Mouse (Mus musculus) right cerebral cortex, postnatal 4 days (tissue): ENCODE data around the gene Tmem39b.

Source experiments
- DNase-seq: peaks from one replicate; pipeline ENCODE4 v3.0.0-alpha.2; 2022

Tmem39b gene

DNA sequence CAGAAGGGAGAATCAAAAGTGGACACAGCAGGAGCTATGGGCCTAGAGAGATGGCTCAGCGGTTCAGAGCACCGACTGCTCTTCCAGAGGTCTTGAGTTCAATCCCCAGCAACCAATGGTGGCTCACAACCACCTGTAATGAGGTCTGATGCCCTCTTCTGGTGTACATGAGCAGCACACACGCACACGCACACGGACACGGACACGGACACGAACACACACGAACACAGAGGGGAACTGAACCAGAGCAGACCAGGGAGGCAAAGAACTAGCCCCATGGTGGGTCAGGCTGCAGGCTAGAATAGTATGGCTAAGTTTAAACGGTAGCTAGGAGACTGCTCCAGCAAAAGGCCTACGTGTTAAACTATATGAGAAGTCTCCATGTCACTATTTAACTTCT is 14.8 kb downstream of the Tmem39b start:
- no peak for DNase-seq

- no peak for DNase-seq
Measured at GRCm38 (mm10) chr4:129672878-129673449, 23.7 kb downstream of the Tmem39b start.

GRCm38 (mm10) chr4:129672083-129672877 is 24.4 kb downstream of the Tmem39b start, which contains the start of gene Kpna6:
Kpna6 (minus strand) TSS chr4:129672767.
- DNase-seq = peak; percentile 85

GRCm38 (mm10) chr4:129671491-129672082 is 25.1 kb downstream of the Tmem39b start:
- DNase-seq = peak; percentile 20

GRCm38 (mm10) chr4:129662255-129662813 is 34.3 kb downstream of the Tmem39b start:
- no peak for DNase-seq

- DNase-seq = no peak
Measured at GRCm38 (mm10) chr4:129661584-129661983, 35.1 kb downstream of the Tmem39b start.

DNA sequence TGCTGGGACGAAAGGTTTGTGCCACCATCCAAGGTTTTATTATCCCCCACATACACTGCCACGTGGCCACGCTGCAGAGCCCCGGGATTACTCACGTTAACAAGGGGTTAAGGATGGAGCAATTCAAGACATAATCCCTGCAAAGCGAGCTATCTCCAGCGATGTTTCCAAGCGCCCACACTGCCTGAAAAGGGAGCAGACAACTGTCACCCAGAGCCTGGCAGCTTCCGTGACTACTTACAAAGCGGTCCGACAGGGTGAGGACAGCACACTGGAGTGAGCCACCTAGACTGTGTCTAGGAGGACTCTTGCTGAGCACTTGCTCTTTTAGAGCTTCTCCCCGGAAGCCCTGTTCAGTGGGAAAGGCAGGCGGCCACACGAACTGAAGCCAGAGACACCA is 41.9 kb downstream of the Tmem39b start:
- DNase-seq = no peak

- DNase-seq = no peak
Measured at GRCm38 (mm10) chr4:129650359-129650758, 46.3 kb downstream of the Tmem39b start.

DNA sequence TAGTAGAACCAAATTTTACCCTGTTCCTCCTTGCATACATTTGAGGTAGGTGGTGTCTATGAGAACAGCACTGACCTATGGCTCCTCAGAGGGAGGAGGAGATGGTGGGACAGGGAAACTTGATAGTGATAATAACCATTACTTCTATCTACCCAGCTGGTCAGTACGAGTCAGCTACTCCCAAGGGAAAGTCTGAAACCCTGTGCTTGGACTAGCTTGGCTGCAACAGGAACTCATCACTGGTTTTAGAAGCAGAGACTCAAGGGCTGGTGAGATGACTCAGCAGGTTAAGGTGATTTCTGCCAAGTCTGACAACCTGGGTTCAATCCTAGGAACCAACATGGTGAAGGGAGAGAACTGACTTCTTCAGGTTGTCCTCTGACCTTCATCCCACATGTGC is 48.0 kb downstream of the Tmem39b start:
- DNase-seq = no peak

- DNase-seq = no peak
Measured at GRCm38 (mm10) chr4:129645204-129645603, 51.4 kb downstream of the Tmem39b start.

GRCm38 (mm10) chr4:129641756-129642155 is 54.9 kb downstream of the Tmem39b start:
- no peak for DNase-seq

DNA sequence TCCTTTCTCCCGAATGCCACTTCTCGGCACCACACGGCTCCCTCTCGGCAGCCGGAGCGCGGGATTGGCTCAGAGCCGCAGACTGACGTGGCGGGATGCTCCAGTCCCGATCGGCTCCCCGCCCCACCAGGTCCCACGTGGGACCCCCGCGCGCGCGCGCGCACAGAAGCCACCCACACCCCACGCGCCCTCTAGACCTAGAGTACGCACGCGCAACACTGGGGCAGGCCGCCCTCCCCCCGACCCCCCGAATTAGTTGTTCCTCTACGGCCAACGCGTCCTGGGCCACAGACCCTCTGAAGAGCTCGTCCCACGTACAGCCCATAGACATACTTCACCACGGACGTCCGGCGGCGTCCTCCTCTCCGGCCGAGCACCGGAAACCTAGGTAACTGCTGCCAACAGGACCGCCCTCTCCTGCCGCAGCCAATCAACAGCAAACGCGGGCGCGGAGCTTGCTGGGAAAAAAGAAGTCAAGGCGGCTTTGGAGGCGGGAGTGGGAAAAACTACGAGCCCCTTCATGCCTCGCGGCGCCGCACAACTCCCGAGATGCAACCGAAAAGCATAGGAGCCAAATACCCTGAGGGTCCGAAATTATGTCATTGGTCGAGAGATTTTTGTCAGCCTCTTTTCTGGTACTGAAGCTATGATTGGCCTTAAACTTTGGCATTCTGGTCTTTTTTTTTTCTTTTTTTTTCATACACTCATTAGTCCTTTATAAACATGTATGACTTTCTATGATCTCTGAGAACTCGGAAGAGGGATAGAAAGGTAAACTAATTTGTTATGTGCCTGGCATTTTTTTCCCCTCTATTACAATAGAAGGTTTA is 55.8 kb downstream of the Tmem39b start, which contains the start of gene Txlna:
Txlna (minus strand) TSS at position 428 of the 830 bp plus-strand sequence.
- DNase-seq = peak; percentile 99

DNA sequence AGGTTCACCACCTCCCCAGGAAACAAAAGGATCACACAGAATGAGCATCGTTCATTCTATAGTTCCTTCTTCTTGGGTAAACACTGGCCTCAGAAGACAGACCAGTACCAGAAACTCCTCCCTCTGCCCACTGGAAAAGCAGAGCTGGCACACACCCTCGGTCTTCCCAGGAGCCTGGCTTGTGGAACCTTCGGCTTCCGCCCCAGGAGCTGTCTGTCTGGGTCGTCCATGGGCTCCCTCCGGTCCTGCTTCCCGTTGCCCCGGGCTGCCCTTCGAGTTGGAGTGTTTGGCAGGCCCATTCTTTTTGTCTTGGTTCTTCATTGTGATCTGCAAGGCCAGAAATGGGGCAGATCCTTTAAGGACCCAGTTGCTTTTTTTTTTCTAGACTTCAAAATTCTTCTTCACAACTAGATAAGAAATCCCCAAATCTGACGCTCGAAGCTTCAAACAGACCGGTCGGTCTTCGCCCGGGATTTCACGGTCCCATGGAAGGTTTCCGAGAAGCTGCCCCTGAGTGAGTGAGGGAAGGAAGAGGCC is 56.5 kb downstream of the Tmem39b start:
- no peak for DNase-seq

DNA sequence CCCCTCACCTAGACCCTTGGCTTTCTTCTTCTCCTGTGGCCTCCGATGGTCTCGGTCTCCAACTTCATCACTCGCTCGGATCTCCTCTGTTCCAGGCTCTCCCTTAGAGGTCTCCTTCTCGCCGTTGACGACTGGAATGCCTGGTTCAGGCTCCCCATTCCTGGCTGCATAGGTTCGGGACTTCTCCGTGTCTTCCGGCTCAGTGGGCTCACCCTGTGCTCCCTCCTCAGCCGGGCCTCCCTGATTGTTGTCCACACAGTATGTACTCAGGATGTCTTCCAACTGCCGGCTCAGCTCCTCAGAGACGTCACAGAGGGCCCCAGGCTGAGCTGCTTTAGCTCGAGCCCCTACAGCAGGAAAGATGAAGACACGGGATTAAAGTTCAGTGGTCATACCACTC is 57.4 kb downstream of the Tmem39b start:
- DNase-seq = no peak

- DNase-seq = no peak
Measured at GRCm38 (mm10) chr4:129633852-129634251, 62.8 kb downstream of the Tmem39b start.

DNA sequence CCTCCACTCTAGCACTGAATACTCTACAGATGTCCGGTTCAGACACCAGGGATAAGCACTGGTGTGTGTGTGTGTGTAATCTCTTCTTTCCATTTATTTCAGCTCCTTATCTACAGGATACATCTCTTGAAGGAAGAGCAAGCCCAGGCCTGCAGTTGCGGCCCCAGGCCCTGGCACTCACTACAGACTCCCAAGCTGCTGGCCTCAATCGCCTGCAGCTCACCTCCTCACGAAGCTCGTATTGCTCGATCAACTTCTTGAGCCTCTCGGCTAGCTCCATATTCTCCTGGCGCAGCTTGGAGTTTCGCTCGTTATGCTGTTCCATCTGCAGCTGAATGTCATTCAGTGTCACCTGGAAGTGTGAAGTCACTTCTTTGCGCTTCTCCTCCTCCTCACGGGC is 64.8 kb downstream of the Tmem39b start:
- no peak for DNase-seq

- no peak for DNase-seq
Measured at GRCm38 (mm10) chr4:129630944-129631343, 65.7 kb downstream of the Tmem39b start.
